Mouse (Mus musculus) liver, embryonic 12.5 days (tissue): Measurements from ENCODE around the gene Gm8251. TPM values are rescaled to one million over a fixed set of nuclear protein-coding genes. Genes with fewer than 3 reads are reported as not detected.

Experiments
- ATAC-seq: fragments of 200-750 bp; cut with Nextera tagmentation; 2 replicates; pipeline ENCODE4 v1.8.0; 2017; ENCODE audit warnings: moderate number of reproducible peaks, mild to moderate bottlenecking, moderate library complexity
- H3K27ac ChIP-seq: fragments of 300-500 bp; sonication (generic); 2 replicates; pipeline ENCODE4 v1.5.1; 2016; ENCODE audit warnings: mild to moderate bottlenecking
- H3K27me3 ChIP-seq: fragments of 300-500 bp; sonication (generic); replicated peaks from 2 replicates; pipeline ENCODE4 v1.6.1; 2016; ENCODE audit warnings: mild to moderate bottlenecking, moderate library complexity
- H3K36me3 ChIP-seq: fragments of 300-500 bp; sonication (generic); 2 replicates; pipeline ENCODE4 v1.6.1; 2016; ENCODE audit warnings: mild to moderate bottlenecking, moderate library complexity
- H3K4me1 ChIP-seq: fragments of 300-500 bp; sonication (generic); 2 replicates; pipeline ENCODE4 v1.6.1; 2016
- H3K4me2 ChIP-seq: fragments of 300-500 bp; sonication (generic); 2 replicates; pipeline ENCODE4 v1.6.1; 2016; ENCODE audit warnings: mild to moderate bottlenecking, moderate library complexity
- H3K4me3 ChIP-seq: fragments of 300-500 bp; sonication (generic); 2 replicates; pipeline ENCODE4 v1.5.1; 2016; ENCODE audit warnings: mild to moderate bottlenecking, moderate library complexity
- H3K9ac ChIP-seq: fragments of 300-500 bp; sonication (generic); 2 replicates; pipeline ENCODE4 v1.6.1; 2016; ENCODE audit warnings: mild to moderate bottlenecking, moderate library complexity
- H3K9me3 ChIP-seq: fragments of 300-500 bp; sonication (generic); replicated peaks from 2 replicates; pipeline ENCODE4 v1.6.1; 2016; ENCODE audit warnings: mild to moderate bottlenecking, moderate library complexity
- WGBS: fragments of 180-500 bp; shearing (Covaris S2); methylation state at CpG from one replicate; pipeline ENCODE4 v1.1.7; 2016; ENCODE audit not compliant: insufficient replicate concordance; 5-methylcytosine and 5-hydroxymethylcytosine counted together
- polyA plus RNA-seq: library from polyadenylated mRNA; unstranded; fragments of >200 nt; fragmentation: Nextera tagmentation; extraction: Ambion mirVana; gene quantifications from 2 replicates; pipeline ENCODE4 v1.2.1, GENCODE M21; 2016

The Gm8251 gene
- polyA plus RNA-seq, 1 experiment from 2014 or later: 0.23 TPM

DNA sequence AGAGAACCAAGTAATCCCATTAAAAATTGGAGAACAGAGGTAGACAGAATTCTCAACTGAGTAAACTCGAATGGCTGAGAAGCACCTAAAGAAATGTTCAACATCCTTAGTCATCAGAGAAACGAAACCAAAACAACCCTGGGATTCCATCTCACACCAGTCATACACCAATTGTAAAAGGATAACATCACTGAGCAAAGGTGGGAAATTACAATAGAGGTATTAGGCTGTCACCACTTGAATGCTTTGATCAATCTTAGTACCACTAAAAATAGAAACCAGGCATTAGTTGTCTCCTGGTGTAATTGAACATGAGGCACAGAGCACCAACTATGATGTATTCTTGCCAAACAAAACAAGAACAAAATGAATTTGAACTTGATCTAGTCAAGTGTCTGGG is 29.5 kb downstream of the Gm8251 start:
- Histone ChIP-seq H3K36me3 (no peaks in the 10 kb centered on the region), H3K9ac (no peak overlapping the region), H3K27ac (no peak overlapping the region), H3K9me3 (no peaks in the 10 kb centered on the region), H3K4me2 (no peak overlapping the region), H3K4me1 (no peaks in the 10 kb centered on the region), H3K27me3 (no peaks in the 10 kb centered on the region), H3K4me3 (no peak overlapping the region)
- ATAC-seq: no peak
- WGBS: 45% methylated on average over 2 of the region's 2 CpGs

GRCm38 (mm10) chr1:44027651-44028050 is 34.1 kb downstream of the Gm8251 start:
- no peak overlapping the region for H3K27ac ChIP-seq
- H3K9ac ChIP-seq: no peak overlapping the region
- no peaks in the 10 kb centered on the region for H3K27me3 ChIP-seq
- no peaks in the 10 kb centered on the region for H3K9me3 ChIP-seq
- no peaks in the 10 kb centered on the region for H3K4me1 ChIP-seq
- H3K36me3 ChIP-seq: no peaks in the 10 kb centered on the region
- H3K4me2 ChIP-seq: no peak overlapping the region
- 78% methylated on average over 1 of the region's 1 CpGs for WGBS
- no peak overlapping the region for H3K4me3 ChIP-seq
- no peak for ATAC-seq

- no peak overlapping the region for H3K9ac ChIP-seq
- H3K9me3 ChIP-seq: no peaks in the 10 kb centered on the region
- WGBS: 60% methylated on average over 1 of the region's 1 CpGs
- no peak overlapping the region for H3K4me3 ChIP-seq
- no peaks in the 10 kb centered on the region for H3K4me1 ChIP-seq
- ATAC-seq: no peak
- no peak overlapping the region for H3K27ac ChIP-seq
- H3K36me3 ChIP-seq: no peaks in the 10 kb centered on the region
- H3K27me3 ChIP-seq: no peaks in the 10 kb centered on the region
- H3K4me2 ChIP-seq: no peak overlapping the region
These were observed 39.1 kb downstream of the Gm8251 start for GRCm38 (mm10) chr1:44022656-44023055.

GRCm38 (mm10) chr1:44019934-44020333 is 41.8 kb downstream of the Gm8251 start, which contains the start of gene Mettl21c:
Mettl21c (minus strand) TSS chr1:44020034.
- Histone ChIP-seq H3K27me3 (0 out of 2 replicates have a peak, but pooled peaks cover 5% of the 10 kb centered on the region), H3K27ac (no peak within 1 kb of the TSS), H3K4me1 (no peaks in the 10 kb centered on the region), H3K36me3 (no peaks in the 10 kb centered on the region), H3K4me2 (no peak within 1 kb of the TSS), H3K4me3 (no peak within 1 kb of the TSS), H3K9ac (no peak within 1 kb of the TSS), H3K9me3 (no peaks in the 10 kb centered on the region)
- ATAC-seq: no peak

DNA sequence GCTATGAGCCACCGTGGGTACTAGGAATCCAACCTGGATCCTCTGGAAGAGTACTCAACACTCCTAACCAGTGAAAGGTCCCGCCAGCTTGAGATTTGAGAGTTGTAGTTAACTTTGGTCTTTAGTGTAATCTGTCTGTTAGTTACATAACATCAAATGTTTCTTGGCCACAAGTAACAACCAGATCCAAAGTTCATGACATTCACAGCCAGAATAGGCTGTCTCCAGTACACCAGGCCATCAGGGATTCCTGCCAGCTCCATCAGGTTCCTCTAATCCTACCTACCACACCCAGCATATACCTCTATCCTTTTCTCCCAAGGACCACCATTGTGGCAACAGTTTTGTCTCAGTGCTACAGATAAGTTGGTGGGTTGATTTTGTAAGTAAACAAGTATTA is 46.2 kb downstream of the Gm8251 start:
- ATAC-seq: no peak
- no peaks in the 10 kb centered on the region for H3K36me3 ChIP-seq
- no peak overlapping the region for H3K4me3 ChIP-seq
- no peaks in the 10 kb centered on the region for H3K4me1 ChIP-seq
- no peak overlapping the region for H3K27ac ChIP-seq
- 51% methylated on average over 2 of the region's 2 CpGs for WGBS
- H3K27me3 ChIP-seq: 0 out of 2 replicates have a peak, but pooled peaks cover 5% of the 10 kb centered on the region
- H3K9ac ChIP-seq: no peak overlapping the region
- H3K4me2 ChIP-seq: no peak overlapping the region
- no peaks in the 10 kb centered on the region for H3K9me3 ChIP-seq

Other genes starting within 250 kb of the Gm8251 start
- gene Uxs1, start 234.1 kb downstream of the Gm8251 start, polyA plus RNA-seq: 11.1 and 13.8 TPM in 2 replicates
- 43.7 and 44.9 TPM in 2 replicates for gene Tpp2, start 128.3 kb downstream of the Gm8251 start, polyA plus RNA-seq
- gene Mettl21c, start 41.9 kb downstream of the Gm8251 start, polyA plus RNA-seq: 0.12 and 0.29 TPM in 2 replicates
- 76.5 and 83.8 TPM in 2 replicates for gene Tex30, start 40.5 kb upstream of the Gm8251 start, polyA plus RNA-seq
- gene Kdelc1, start 56.9 kb upstream of the Gm8251 start, polyA plus RNA-seq: 26.6 and 28.5 TPM in 2 replicates
- gene Bivm, start 57.0 kb upstream of the Gm8251 start, polyA plus RNA-seq: 6.1 and 7.5 TPM in 2 replicates
- 10.6 and 11.1 TPM in 2 replicates for gene Ercc5, start 85.8 kb upstream of the Gm8251 start, polyA plus RNA-seq
- gene Mettl21e, start 157.0 kb upstream of the Gm8251 start, polyA plus RNA-seq: not detected in 2 replicates